In genomic region chr17:44240742-44241141, GRCm38 (mm10) we compare ENCODE assay signal across 20 mouse cellular contexts. TPM values are rescaled to one million over a fixed set of nuclear protein-coding genes. Genes with fewer than 3 reads are reported as not detected.
A peak's percentile ranks its signal among the peaks of the same experiment; 100 is the strongest.
DNase-seq lines count a peak whose midpoint lies in the region; ATAC-seq and TF ChIP-seq lines count a peak whose summit lies in the region.
"Had no signal": no experiment of that assay in that cellular context is flagged by ENCODE, and none has a peak within 500 bp of the region (broad histone marks: within the 10 kb centered on the region; RNA-seq: fewer than 3 reads in every experiment).

No protein-coding gene starts in this region.

- no peaks in the 10 kb centered on the region for H3K27me3 ChIP-seq in heart, postnatal 0 days (ENCODE audit: control insufficient read depth, insufficient read depth, low read length)
- H3K27me3 ChIP-seq in E14TG2a.4 (ENCODE audit: insufficient read depth, low read length): peaks cover 23% of the 10 kb centered on the region
- H3K27me3 ChIP-seq: embryonic facial prominence, embryonic 12.5 days; midbrain, embryonic 15.5 days; stomach, embryonic 15.5 days had no signal

- no peak overlapping the region for H3K4me3 ChIP-seq in heart, postnatal 0 days (ENCODE audit: low read depth, low read length)
- H3K4me3 ChIP-seq in lung, adult 2 months (replicated peaks; ENCODE audit: extremely low read depth, low read depth, low read length): no peak overlapping the region
- H3K4me3 ChIP-seq in E14TG2a.4 (replicated peaks; ENCODE audit: low read length): no peak overlapping the region
- H3K4me3 ChIP-seq: embryonic facial prominence, embryonic 12.5 days; heart, embryonic 12.5 days; limb, embryonic 15.5 days; midbrain, embryonic 15.5 days; stomach, embryonic 15.5 days had no signal

- no peak for TF ChIP-seq EP300 in heart, postnatal 0 days (IDR thresholded peaks at IDR 0.05; ENCODE audit: low read depth)

- no peak for TF ChIP-seq POLR2A in lung, adult 2 months (IDR thresholded peaks at IDR 0.05; ENCODE audit: borderline replicate concordance, extremely low read depth, low read depth, low read length)
- TF ChIP-seq POLR2A in brain, embryonic 14.5 days (IDR thresholded peaks at IDR 0.05; ENCODE audit: borderline replicate concordance, extremely low read depth, insufficient read depth, insufficient read length, poor library complexity, severe bottlenecking): no peak

- no peak overlapping the region for H3K4me2 ChIP-seq in heart, postnatal 0 days (ENCODE audit: low read depth, low read length)
- H3K4me2 ChIP-seq: embryonic facial prominence, embryonic 12.5 days; heart, embryonic 12.5 days; limb, embryonic 15.5 days; midbrain, embryonic 15.5 days; stomach, embryonic 15.5 days had no signal

- no peaks in the 10 kb centered on the region for H3K9me3 ChIP-seq in heart, postnatal 0 days (replicated peaks; ENCODE audit: control insufficient read depth, low read length)
- H3K9me3 ChIP-seq in E14TG2a.4 (ENCODE audit: low read length): no peaks in the 10 kb centered on the region
- H3K9me3 ChIP-seq: embryonic facial prominence, embryonic 12.5 days; limb, embryonic 15.5 days; midbrain, embryonic 15.5 days had no signal

- ATAC-seq in heart, postnatal 0 days (ENCODE audit: insufficient read depth, low read depth): no peak
- ATAC-seq in megakaryocyte-erythroid progenitor cell, adult 5-6 weeks (replicated peaks; ENCODE audit: low FRiP score, low TSS enrichment, poor library complexity, severe bottlenecking): no peak
- ATAC-seq: midbrain, embryonic 15.5 days had no signal

- H3K9ac ChIP-seq in heart, postnatal 0 days (replicated peaks; ENCODE audit: low read depth, low read length): no peak overlapping the region
- H3K9ac ChIP-seq: embryonic facial prominence, embryonic 12.5 days; heart, embryonic 12.5 days; limb, embryonic 15.5 days; midbrain, embryonic 15.5 days; stomach, embryonic 15.5 days had no signal

- peaks cover 15% of the 10 kb centered on the region for H3K4me1 ChIP-seq in heart, postnatal 0 days (ENCODE audit: control insufficient read depth, insufficient read depth)
- H3K4me1 ChIP-seq in lung, adult 2 months (ENCODE audit: control insufficient read depth, insufficient read depth, low read length): peaks cover 44% of the 10 kb centered on the region
- peaks cover 68% of the 10 kb centered on the region for H3K4me1 ChIP-seq in E14TG2a.4 (replicated peaks; ENCODE audit: low read depth, low read length)
- H3K4me1 ChIP-seq: midbrain, embryonic 15.5 days had no signal

- no peak for DNase-seq in heart, postnatal 0 days (ENCODE audit: low spot score)
- no peak for DNase-seq in heart, adult 11 months
- DNase-seq in lung, adult 2 months: no peak
- DNase-seq in lung, adult 18-20 months: no peak
- DNase-seq in brain, embryonic 14.5 days (ENCODE audit: low read depth): no peak
- DNase-seq in urinary bladder, postnatal 14 days (ENCODE audit: low spot score): no peak
- DNase-seq: cerebellum, adult 11 months; cerebellum, postnatal 36 days; gastrocnemius, postnatal 14 days; heart, postnatal 4 days; layer of hippocampus, adult 9-11 months; thymus, postnatal 36 days had no signal

- peak; percentile 22; the same call in 1 of the 2 replicates for TF ChIP-seq CTCF in heart, postnatal 0 days (IDR thresholded peaks at IDR 0.05; ENCODE audit: low read depth)
- TF ChIP-seq CTCF in lung, adult 2 months (IDR thresholded peaks at IDR 0.05; ENCODE audit: insufficient read depth, low read length): peak; percentile 34; the same call in 1 of the 2 replicates
- TF ChIP-seq CTCF in E14TG2a.4 (conservative IDR thresholded peaks at IDR 0.05; ENCODE audit: low read length): peak; percentile 89
- peak; percentile 42; the same call in 1 of the 2 replicates for TF ChIP-seq CTCF in brain, embryonic 14.5 days (IDR thresholded peaks at IDR 0.05; ENCODE audit: borderline replicate concordance, extremely low read depth, insufficient read depth, insufficient read length)

- no peak overlapping the region for H3K27ac ChIP-seq in heart, postnatal 0 days (ENCODE audit: low read depth)
- H3K27ac ChIP-seq: limb, embryonic 15.5 days; macrophage; midbrain, embryonic 15.5 days had no signal

- peaks cover 25% of the 10 kb centered on the region; the same call in 1 of the 2 replicates for H3K36me3 ChIP-seq in heart, postnatal 0 days (replicated peaks; ENCODE audit: control insufficient read depth, insufficient read depth, low read length)
- no peaks in the 10 kb centered on the region for H3K36me3 ChIP-seq in E14TG2a.4 (ENCODE audit: insufficient read depth, low read length)
- H3K36me3 ChIP-seq: embryonic facial prominence, embryonic 12.5 days; limb, embryonic 15.5 days; midbrain, embryonic 15.5 days; stomach, embryonic 15.5 days had no signal

- 97% methylated on average over 2 of the region's 2 CpGs for WGBS in heart, postnatal 0 days
- WGBS in lung, adult 2 months: 97% methylated on average over 2 of the region's 2 CpGs

RNA-seq across cellular contexts. Expression of gene Clic5, which starts 52.4 kb away (rescaled TPM):
- 37.0 and 55.8 TPM in 2 replicates for total RNA-seq in heart, postnatal 0 days (2014; rRNA removed; ENCODE audit: low replicate concordance)
- polyA plus RNA-seq in heart, postnatal 0 days (2015; fragmentation: Nextera tagmentation; extraction: Ambion mirVana): 15.5 and 17.8 TPM in 2 replicates
- 82.3 and 122 TPM in 2 replicates for polyA plus RNA-seq in lung, adult 2 months (2012; rRNA removed)
- polyA plus RNA-seq in brain, embryonic 14.5 days (2012; rRNA removed): 0.13 and 0.27 TPM in 2 replicates
- total RNA-seq in megakaryocyte-erythroid progenitor cell, adult 5-6 weeks (2014; fragmentation: Nextera tagmentation): 0.72 TPM in 1 of 2 replicates, not detected in the other
- 0.94 and 1.0 TPM in 2 replicates for total RNA-seq in megakaryocyte-erythroid progenitor cell, adult 5-6 weeks (2017)

Comparison
In these comparisons a context has a peak if more than half of its experiments do, and no peak if none do; other contexts are left out.
1. CTCF ChIP-seq: peak in every context shown above with its lines; median percentile 89 in E14TG2a.4; 42 in brain, embryonic 14.5 days; 34 in lung, adult 2 months; 22 in heart, postnatal 0 days.
2. RNA of gene Clic5, which starts 52.4 kb away (polyA plus RNA-seq): 82.3 to 122 TPM in lung, adult 2 months and 15.5 to 17.8 TPM in heart, postnatal 0 days; 0.13 to 0.27 TPM in brain, embryonic 14.5 days; every median in the first group is over 10 times any median in the second.